Mouse (Mus musculus) urinary bladder, postnatal 4 days (tissue): ENCODE data around the gene Hsd3b7.
A peak's percentile ranks its signal among the peaks of the same experiment; 100 is the strongest.
"Not testable (repeated sequence)": the region's sequence is repeated elsewhere in the genome, so short reads cannot be mapped to it uniquely, and the experiment has no call there.

Experiments
- DNase-seq, 2 experiments: peaks; one replicate each; pipeline ENCODE4 v3.0.0; 2021 to 2022; ENCODE audit warnings: low spot score in 2 of 2

Gene Hsd3b7

GRCm38 (mm10) chr7:127775837-127776236, 24.6 kb upstream of the Hsd3b7 start:
- not testable (repeated sequence) for DNase-seq

DNA sequence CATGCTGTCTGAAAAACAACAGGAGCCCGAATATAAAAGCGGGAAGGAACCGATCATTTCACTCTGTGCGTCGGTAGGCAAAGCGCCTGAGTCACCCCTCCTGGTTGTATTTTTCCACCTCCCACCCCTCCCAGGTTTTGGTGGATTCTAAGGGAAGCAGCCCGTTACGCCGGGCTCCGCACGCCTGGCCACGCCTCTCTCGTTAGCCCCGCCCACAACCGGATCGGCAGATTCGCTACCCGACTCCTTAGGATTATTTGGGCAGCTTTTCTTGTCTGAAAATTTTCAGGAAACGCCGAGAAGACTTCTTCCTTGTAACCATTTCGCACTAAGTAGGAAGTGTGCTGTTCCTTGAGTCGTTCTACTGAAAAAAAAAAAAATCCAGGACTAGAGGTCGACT, 24.0 kb upstream of the Hsd3b7 start, which contains the start of gene Setd1a:
TSS of gene Setd1a (plus strand) at position 245 of the 400 bp plus-strand sequence.
- peak; percentile 77 to 93 for DNase-seq

DNA sequence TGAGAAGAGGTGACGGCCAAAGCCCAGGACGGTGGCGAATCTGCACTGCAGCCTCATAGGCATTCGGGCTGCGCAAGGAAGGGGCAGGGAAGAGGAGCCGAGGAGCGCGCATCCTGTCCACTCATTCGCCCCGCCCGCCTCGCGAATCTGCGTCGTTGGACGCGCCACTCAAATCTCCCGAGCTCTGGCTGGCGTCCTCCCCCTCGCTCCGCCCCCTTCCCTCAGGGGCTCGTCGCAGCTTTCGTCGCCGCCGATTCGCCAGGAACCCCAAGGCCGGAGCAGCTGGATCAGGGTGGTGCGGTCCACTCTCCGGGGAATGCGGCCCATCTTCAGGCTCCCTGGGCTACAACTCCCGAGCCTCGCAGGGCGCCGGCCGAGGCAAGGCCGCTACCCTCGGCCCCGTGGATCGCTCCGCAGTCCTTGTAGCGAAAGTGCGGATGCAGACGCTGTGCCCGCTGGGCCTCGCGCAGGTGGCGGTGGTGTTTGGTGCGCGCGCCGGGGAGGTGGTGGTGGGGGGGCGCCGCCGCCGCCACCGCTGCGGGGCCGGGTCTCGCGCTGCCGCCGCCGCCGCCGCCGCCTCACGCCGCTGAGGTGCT, 23.4 kb upstream of the Hsd3b7 start:
- DNase-seq = peak; percentile 95 to 97

- DNase-seq = peak in 1 of 2 experiments; percentile 57
These were observed 22.7 kb upstream of the Hsd3b7 start for GRCm38 (mm10) chr7:127777474-127778266.

DNA sequence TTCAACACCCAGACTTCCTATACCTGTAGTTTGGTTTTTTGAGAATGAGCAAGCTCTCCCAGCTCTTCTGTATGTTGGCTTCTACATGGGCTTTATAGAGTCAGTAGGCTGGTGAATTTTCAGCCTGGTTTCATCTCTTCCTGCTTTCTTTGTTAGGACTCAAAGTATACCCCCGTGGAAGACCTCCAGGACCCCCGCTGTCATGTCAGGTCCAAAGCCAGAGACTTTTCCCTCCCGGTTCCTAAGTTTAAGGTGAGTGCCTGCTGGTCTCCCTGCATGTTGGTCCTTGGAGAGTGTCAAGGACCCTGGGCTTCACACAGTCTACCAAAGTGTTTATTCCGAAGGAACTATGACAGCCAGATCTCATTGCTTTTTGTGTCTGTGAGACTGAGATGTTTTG, 22.1 kb upstream of the Hsd3b7 start:
- no peak for DNase-seq

GRCm38 (mm10) chr7:127785308-127785707, 15.1 kb upstream of the Hsd3b7 start, which contains the start of gene Gm49388:
Gm49388 (plus strand) TSS chr7:127785608.
- no peak for DNase-seq

DNA sequence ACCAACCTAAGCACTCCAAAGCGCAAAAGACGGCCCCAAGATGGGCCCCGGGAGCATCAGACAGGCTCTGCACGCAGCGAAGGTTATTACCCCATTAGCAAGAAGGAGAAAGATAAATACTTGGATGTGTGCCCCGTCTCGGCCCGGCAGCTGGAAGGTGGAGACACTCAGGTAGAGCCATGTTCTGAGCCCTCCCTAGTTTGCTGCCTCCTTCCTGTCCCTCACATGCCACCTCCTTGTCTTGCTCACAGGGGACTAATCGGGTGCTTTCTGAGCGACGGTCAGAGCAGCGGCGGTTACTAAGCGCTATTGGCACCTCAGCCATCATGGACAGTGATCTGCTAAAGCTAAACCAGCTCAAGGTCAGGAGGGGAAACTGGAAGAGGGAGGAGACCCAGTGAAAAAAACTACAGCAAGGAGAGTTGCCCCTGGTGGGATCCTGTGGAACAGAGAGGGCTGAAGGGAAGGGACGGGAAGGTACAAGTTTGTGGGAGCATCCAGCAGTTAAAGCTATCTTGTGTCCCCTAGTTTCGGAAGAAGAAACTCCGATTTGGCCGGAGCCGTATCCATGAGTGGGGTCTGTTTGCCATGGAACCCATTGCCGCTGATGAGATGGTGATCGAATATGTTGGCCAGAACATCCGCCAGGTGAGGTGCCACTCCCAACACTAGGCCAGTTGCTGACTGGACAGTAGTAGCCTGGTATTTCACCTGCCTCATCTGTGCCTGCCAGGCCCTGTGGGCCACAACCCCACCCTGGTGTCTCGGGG, 3.1 kb upstream of the Hsd3b7 start:
- DNase-seq = no peak

DNA sequence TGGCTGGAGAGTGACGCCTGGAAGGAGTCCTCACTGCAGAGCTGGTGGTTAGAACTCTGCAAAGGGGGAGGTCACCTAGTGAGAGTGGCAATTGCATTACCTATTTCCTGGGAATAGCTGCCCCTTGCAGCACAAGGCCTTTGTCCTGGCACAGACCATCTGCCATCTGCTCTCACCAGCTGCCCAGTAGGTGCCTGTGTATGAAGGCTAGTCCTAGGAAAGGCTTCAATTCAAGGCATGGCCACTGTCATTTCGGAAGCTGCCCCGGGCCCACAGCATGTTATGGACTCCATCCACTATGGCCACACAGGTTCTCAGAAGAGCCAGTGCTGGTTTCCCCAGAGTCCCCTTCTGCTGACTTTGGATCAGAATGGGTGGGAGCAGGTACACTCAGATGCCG, 1.8 kb upstream of the Hsd3b7 start:
- no peak for DNase-seq

DNA sequence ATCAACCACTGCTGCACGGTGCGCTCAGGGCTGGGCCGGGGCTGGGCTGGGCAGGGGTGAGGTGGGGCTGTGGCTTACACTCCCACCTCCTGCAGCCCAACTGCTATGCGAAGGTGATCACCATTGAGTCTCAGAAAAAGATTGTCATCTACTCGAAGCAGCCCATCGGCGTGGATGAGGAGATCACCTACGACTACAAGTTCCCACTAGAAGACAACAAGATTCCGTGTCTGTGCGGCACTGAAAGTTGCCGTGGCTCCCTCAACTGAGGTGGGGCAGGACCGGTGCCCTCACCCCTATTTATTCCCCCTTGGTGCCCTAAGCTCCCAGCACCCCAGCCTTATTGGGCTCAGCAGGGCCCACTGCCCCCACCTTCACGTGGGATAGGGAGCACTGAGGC, 1.2 kb upstream of the Hsd3b7 start:
- DNase-seq = no peak

DNA sequence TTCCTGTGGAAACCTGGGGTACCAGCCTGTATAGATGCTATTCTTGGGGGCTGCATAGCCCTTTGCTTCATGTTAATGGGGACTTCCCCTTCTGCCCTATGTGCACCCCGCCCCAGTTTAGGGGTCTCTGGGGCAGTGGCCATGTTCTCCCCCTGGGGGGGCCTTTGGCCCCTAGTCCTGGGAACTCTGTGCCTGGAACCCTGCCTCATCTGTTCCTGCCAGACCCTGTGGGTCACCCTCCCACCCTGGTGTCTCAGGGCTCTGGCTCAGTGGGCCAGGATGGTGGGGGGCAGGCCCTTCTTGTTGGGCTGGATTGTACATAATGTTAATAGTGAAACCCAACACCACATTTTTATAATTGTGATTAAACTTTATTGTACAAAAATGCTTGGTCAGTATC, 666 bp upstream of the Hsd3b7 start:
- DNase-seq = no peak

DNA sequence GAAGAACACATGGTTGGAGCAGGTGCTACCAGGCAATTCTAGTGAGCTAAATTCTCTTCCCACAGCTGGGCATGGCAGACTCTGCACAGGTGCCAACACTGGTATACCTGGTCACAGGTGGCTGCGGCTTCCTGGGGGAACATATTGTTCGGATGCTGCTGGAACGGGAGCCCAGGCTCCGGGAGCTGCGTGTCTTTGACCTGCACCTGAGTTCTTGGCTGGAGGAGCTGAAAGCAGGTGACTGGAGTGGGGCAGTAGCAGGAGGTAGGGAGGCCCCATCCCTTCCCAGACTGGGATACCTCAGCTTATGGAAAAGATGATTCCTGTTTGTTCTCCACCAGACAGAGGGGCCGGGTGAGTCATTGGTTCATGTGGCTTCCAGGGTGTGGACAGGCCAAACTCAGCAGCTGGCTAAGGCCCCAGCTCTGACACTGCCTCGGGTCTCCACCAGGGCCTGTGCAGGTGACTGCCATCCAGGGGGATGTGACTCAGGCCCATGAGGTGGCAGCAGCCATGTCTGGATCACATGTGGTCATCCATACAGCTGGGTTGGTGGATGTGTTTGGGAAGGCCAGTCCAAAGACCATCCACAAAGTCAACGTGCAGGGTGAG, 712 bp downstream of the Hsd3b7 start:
- DNase-seq = no peak

DNA sequence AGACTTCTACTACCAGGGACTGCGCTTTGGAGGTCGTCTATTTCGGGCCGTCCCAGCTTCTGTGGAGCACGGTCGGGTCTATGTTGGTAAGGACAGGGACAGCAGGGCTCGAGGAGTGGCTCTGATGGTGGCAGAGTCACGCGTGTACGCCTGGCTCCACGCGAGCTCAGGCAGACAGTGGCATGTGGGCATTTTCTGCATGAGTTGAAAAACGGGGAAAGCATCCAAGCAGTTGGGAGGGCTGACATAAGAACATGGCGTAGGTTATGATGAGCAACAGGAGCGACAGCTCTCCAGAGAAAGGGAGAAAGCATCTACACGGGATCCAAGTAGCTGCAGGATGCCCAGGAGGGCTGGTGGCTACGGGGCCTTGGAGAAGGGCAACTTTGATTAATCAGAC, 1.9 kb downstream of the Hsd3b7 start:
- no peak for DNase-seq

GRCm38 (mm10) chr7:127808821-127809220, 8.4 kb downstream of the Hsd3b7 start:
- DNase-seq = no peak

DNA sequence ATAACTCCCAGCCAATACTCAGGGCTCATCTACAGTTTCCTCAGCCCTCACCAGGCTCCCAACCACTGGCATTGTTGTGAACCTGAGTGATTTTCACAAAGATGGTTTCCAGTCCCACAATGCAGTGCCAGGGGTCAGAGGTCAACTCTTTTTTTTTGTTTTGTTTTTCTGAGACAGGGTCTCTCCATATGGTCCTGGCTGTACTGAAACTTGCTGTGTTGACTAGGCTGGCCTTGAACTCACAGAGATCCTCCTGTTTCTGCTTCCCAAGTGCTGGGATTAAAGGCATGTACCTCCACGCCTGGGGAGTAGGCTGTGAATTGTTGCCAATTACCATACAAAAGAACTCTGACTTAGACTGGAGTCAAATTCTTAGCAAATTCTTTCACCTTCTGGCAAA, 9.4 kb downstream of the Hsd3b7 start:
- no peak for DNase-seq

DNA sequence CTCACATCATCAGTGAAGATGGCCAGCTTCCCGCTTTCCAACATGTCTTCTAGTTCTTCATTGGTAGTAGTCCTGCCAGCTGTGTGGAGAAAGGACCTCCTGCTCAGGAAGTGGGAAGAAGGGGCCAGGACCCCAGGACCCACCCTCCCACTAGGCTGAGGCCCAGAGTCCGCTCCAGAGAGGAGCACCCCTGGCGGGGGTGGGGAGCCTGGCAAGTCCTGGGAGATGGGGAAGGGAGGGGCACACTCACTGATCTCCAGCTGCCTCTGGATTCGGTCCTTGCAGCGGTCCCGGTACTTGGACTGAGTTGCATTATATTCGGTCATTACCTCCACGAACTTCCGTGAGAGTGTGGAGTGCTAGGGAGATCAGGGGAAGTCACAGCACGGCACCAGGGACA, 10.2 kb downstream of the Hsd3b7 start:
- no peak for DNase-seq

DNA sequence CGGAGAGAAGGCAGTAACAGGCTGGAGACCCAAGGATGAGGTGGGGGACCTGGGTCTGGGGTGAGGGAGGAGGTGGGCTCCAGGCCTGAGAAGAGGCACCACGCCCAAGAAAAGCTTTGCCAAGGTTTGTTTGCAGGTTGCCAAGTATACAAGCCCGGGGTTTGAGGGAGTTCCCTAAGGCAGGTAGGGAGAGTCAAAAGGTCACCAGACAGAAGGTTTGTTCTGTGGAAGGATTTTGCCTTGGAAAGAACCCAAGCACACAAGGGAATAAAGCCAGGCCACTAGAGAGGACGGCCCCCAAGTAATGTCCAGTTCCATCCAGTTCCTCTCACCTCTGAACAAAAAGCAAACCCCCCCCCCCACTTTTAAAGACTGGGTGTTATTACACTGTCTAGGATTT, 10.8 kb downstream of the Hsd3b7 start:
- DNase-seq = no peak

- no peak for DNase-seq
These were observed 11.9 kb downstream of the Hsd3b7 start for GRCm38 (mm10) chr7:127812292-127812691.

GRCm38 (mm10) chr7:127813821-127814220, 13.4 kb downstream of the Hsd3b7 start:
- DNase-seq = no peak

- no peak for DNase-seq
These were observed 14.0 kb downstream of the Hsd3b7 start for GRCm38 (mm10) chr7:127814241-127814921.

- no peak for DNase-seq
These were observed 14.8 kb downstream of the Hsd3b7 start for GRCm38 (mm10) chr7:127815116-127815665.
